In the genomic region with DNA sequence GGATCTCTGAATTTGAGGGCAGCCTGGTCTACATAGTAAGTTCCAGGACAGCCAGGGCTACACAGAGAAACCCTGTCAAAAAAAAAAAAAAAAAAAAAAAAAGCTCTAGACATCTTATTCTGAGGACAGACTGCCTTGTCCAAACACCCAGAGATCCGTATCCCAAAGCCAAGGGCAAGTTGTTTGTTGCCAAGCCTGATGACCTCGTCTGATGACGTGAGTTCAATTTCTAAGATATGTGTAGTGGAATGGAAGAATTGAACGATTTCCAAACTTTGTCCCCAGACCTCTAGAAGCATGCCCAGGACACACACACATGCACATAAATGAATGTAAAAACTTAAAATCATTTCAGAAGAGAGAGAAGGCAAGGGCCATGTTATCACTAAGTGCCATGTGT, we compare ENCODE assay signal across 18 mouse cellular contexts.
"Had no signal": no experiment of that assay in that cellular context is flagged by ENCODE, and none has a peak within 500 bp of the region (broad histone marks: within the 10 kb centered on the region; RNA-seq: fewer than 3 reads in every experiment).

No protein-coding gene starts in this region.

- H3K9me3 ChIP-seq: liver, embryonic 13.5 days; midbrain, embryonic 12.5 days; midbrain, embryonic 15.5 days; neural tube, embryonic 12.5 days; neural tube, embryonic 15.5 days had no signal

- H3K27me3 ChIP-seq: liver, embryonic 13.5 days; midbrain, embryonic 12.5 days; midbrain, embryonic 15.5 days; neural tube, embryonic 12.5 days; neural tube, embryonic 15.5 days had no signal

- H3K9ac ChIP-seq: liver, embryonic 13.5 days; midbrain, embryonic 12.5 days; midbrain, embryonic 15.5 days; neural tube, embryonic 12.5 days; neural tube, embryonic 15.5 days had no signal

- H3K4me3 ChIP-seq: layer of hippocampus, adult 2 months; left cerebral cortex, adult 2 months; liver, embryonic 13.5 days; midbrain, embryonic 12.5 days; midbrain, embryonic 15.5 days; neural tube, embryonic 12.5 days; neural tube, embryonic 15.5 days had no signal

- ATAC-seq: midbrain, embryonic 15.5 days had no signal

- DNase-seq: kidney, adult 18-20 months; kidney, adult 9 months; kidney, postnatal 25 days; layer of hippocampus, adult 9-11 months; layer of hippocampus, postnatal 36 days; liver, embryonic 13.5 days; lung, adult 2 months; thymus, adult 2 months; thymus, postnatal 14 days had no signal

- H3K4me1 ChIP-seq: liver, embryonic 13.5 days; midbrain, embryonic 12.5 days; midbrain, embryonic 15.5 days; neural tube, embryonic 12.5 days had no signal

- H3K27ac ChIP-seq: kidney, postnatal 0 days; layer of hippocampus, adult 2 months; left cerebral cortex, adult 2 months; liver, embryonic 13.5 days; macrophage; midbrain, embryonic 12.5 days; midbrain, embryonic 15.5 days; neural tube, embryonic 12.5 days; neural tube, embryonic 15.5 days; stomach, postnatal 0 days had no signal

- H3K36me3 ChIP-seq: liver, embryonic 13.5 days; midbrain, embryonic 12.5 days; midbrain, embryonic 15.5 days; neural tube, embryonic 12.5 days; neural tube, embryonic 15.5 days had no signal

- H3K4me2 ChIP-seq: liver, embryonic 13.5 days; midbrain, embryonic 12.5 days; midbrain, embryonic 15.5 days; neural tube, embryonic 12.5 days; neural tube, embryonic 15.5 days had no signal
